Mouse (Mus musculus): ENCODE measurements around the gene Hacl1.

Gene Hacl1

DNA sequence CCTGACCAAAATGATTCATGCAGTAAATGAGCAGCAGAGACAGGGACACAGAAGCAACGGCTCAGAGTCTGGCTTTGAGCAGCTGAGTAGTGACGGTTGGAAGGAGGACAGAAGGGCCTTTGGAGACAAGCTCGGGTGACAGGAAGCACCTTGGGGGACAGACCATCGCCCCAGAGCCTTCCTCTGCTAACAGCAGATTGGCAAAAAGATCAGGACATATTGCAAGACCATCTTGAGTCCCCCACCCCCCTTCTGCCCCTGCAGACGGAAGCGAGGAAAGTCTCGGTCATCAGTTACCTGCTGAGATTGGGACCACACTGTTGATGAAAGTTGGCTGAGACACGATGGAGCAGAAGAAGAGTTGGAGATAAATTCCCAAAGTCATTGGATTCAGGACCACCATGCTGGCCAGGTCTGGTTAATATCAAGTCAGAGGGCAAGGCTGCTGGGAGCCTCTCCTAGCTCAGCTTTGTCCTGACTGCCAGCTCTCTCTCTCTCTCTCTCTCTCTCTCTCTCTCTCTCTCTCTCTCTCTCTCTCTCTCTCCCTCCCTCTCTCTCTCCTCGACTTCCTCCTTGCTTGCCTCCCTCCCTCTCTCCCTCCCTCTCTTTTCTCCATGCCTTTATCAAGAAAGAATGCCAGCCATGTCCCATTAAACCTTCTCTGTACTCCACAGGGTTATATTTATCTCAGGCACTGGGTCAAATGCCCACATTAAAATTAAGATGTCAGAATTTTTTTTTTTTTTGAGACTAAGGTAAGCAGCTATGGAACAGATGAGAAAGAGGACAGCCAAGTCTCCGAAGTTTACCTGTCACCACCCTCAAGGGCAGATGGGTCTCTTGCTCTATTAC, 64.0 kb downstream of the Hacl1 start:
- DNase-seq (ENCODE audit: low read depth in 1 of 2, low spot score in 2 of 2): no peak

- DNase-seq (ENCODE audit: low read depth in 1 of 2, low spot score in 2 of 2): no peak
Measured at GRCm38 (mm10) chr14:31575866-31576265, 65.2 kb downstream of the Hacl1 start.

DNA sequence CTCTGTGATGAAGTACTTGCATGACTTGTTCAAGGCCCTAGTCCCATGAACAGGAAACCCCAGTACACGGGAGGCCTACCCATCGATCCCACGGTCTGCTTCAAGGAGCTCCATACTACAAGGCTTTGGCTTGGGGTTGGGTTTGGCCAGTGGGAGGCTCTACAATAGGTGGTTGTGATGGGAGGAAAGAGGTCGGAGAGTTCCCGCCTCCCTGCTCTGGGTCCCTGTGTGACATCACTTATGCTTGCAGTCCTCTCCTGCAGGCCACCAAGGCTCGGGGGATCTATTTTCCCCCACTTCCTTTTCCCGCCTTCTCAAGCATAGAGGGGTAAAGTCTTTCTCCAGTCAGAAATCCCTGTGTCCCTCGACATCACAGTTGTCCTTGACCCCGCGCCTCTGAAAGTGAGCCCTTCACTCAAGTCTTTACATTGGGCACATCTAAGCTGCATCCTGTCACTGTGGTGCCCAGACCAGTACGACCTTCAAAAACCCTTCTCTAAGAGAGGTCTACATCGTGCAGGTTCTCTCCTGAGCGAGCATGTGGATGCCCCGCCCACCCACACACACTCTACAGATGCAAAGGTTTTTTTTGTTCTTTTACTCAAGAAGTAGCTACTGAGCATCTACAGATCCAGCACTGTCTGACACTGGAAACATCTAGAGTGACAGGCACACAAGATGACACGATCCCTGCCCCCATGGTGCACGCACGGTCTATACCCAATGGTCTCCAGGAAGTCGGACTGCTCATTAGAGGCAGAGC, 66.0 kb downstream of the Hacl1 start:
- no peak for DNase-seq (ENCODE audit: low read depth in 1 of 2, low spot score in 2 of 2)

GRCm38 (mm10) chr14:31572561-31573175, 68.4 kb downstream of the Hacl1 start:
- no peak for DNase-seq (ENCODE audit: low read depth in 1 of 2, low spot score in 2 of 2)

- DNase-seq (ENCODE audit: low read depth in 1 of 2, low spot score in 2 of 2): no peak
Measured at GRCm38 (mm10) chr14:31571419-31571818, 69.7 kb downstream of the Hacl1 start.

- DNase-seq (ENCODE audit: low read depth in 1 of 2, low spot score in 2 of 2): no peak
Measured at GRCm38 (mm10) chr14:31570131-31570951, 70.7 kb downstream of the Hacl1 start.

DNA sequence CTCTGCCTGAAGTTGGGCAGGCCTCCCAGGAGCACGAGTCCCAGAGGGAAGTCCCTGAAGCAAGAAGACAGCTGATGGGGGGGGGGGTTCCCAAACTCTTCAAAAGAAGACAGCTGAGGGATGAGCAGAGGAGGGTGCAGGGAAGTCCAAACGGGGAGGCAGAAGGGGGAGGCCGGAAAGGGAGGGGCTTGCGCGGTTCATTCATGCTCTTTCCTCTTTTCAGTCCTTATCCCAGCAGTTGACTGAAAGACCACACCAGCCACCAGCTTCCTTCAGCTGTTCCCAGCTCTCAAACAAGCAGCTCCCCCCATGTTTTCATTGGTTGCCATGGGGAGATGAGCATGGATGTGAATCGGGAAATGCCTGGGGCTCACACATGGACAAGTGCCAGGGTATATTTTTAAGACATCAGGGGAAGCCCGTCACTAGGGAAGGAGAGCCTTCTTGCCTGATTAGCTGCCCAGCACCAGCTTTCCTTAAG, 71.9 kb downstream of the Hacl1 start:
- peak in 1 of 2 experiments; percentile 12 for DNase-seq (ENCODE audit: low read depth in 1 of 2, low spot score in 2 of 2)

GRCm38 (mm10) chr14:31565478-31566212, 75.4 kb downstream of the Hacl1 start:
- DNase-seq (ENCODE audit: low read depth in 1 of 2, low spot score in 2 of 2): no peak

GRCm38 (mm10) chr14:31564452-31565179, 76.5 kb downstream of the Hacl1 start:
- DNase-seq (ENCODE audit: low read depth in 1 of 2, low spot score in 2 of 2): no peak

- DNase-seq (ENCODE audit: low read depth in 1 of 2, low spot score in 2 of 2): no peak
Measured at GRCm38 (mm10) chr14:31560886-31561285, 80.2 kb downstream of the Hacl1 start.

GRCm38 (mm10) chr14:31559216-31559615, 81.9 kb downstream of the Hacl1 start:
- no peak for DNase-seq (ENCODE audit: low read depth in 1 of 2, low spot score in 2 of 2)

DNA sequence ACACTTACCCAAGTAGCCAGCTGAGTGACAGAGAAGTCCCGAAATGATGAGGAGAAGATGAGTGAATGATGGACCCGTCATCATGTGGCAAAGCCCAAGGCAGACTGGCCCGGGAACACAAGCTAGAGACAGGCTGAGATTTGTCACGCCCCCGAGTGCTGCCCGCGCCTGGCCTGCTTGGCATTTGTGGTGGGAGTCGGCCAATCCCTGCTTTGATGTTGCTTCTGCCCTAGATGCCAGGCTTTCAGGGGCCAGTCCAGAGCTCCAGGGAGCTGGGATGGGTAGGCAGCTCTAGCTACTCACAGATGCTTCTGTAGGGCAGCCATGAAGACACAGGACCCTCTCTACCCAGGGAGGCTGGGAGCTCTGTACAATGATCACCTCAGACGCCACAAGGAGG, 83.3 kb downstream of the Hacl1 start:
- no peak for DNase-seq (ENCODE audit: low read depth in 1 of 2, low spot score in 2 of 2)

DNA sequence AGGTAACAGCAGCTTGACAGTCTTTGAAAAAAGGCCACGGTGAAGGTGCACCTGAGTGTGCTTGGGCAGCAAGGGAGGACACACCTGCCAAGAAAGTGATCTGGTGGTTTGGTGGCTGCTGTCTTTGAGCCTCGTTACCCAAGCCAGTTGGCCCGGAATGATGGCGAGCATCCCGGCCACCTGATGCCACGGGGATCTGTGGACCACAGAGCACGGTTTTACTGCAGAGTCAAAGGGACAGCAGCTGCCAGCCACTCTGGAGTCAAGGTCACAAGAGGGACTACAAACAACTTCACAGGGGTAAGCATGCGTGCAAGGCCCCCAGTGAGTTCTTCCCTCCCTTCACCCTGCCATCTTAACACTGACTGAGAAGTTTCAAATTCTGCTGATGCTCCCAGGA, 83.8 kb downstream of the Hacl1 start:
- no peak for DNase-seq (ENCODE audit: low read depth in 1 of 2, low spot score in 2 of 2)

DNA sequence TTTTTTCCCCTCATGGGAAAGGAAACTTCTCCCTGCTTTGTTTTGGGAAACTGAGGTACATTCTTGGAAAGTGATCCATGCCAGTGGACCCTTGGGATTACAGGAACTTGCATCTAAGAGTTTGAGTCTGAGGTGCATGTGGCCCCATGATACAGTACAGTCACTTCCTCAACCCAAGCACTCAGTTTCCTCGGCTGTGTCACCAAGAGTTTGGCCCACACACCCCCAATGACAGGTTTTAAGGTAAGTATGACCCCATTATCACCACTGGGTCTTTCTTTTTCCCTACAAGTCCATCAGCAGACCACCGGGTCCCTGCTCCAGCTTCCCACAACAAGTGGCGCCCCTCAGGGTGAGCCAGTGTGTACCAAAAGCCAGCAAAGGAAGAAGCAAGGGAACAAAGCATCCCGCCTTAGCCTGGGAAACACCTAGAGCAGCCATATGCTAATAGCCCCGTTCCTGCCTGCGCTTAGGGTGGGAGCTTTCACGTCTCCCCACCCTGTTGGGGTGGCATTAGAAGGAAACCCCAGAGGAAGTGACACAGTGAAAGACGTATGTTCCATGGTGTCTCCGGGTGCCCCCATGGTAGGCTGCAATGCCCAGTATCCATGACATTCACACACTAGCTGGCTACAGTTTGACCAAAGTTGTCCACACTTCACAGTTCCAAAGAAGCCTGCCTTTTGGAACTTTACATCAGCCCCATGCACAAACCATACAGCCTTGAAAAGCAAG, 84.4 kb downstream of the Hacl1 start:
- no peak for DNase-seq (ENCODE audit: low read depth in 1 of 2, low spot score in 2 of 2)

- no peak for DNase-seq (ENCODE audit: low read depth in 1 of 2, low spot score in 2 of 2)
Measured at GRCm38 (mm10) chr14:31555963-31556434, 85.1 kb downstream of the Hacl1 start.

GRCm38 (mm10) chr14:31555021-31555420, 86.1 kb downstream of the Hacl1 start:
- no peak for DNase-seq (ENCODE audit: low read depth in 1 of 2, low spot score in 2 of 2)

All from monocyte, adult 2 months (primary cell).